Mouse (Mus musculus) kidney, adult 9 months (tissue): Measurements from ENCODE around the gene Scamp1.
"Not testable (repeated sequence)": the region's sequence is repeated elsewhere in the genome, so short reads cannot be mapped to it uniquely, and the experiment has no call there.

Source experiments
- DNase-seq: peaks from one replicate; pipeline ENCODE4 v3.0.0; 2022

Gene Scamp1

DNA sequence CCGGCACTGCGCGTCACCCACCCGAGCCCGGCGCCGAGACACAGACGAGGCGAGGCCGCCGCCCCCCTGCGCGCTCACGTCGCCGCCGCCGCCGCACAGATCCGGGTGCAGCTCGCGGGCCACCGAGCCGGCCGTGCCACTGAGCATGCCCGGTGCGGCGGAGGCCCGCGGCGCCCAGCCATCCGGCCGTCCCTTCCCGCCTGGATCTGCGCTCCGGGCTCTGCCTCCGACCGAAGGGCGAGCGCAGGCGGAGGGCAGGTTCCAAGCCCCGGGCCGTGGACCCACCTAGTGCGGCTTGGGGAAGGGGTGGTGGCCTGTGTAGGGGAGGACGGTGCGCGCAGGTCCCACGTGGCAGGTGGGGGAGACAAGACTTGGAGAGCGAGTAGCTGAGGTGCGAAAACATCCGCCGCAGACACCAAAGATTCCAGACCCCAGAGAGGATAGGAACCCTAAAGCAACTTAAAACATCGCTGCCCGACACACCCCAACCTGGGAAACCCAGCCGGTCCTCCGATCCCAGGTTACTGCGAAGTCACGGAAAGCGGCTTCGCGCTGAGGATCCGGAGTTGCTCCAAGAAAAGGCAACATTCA is at the start of gene Scamp1:
Gene Scamp1 (minus strand): TSS at position 577 of the 591 bp plus-strand sequence.
- DNase-seq = peak; percentile 92

DNA sequence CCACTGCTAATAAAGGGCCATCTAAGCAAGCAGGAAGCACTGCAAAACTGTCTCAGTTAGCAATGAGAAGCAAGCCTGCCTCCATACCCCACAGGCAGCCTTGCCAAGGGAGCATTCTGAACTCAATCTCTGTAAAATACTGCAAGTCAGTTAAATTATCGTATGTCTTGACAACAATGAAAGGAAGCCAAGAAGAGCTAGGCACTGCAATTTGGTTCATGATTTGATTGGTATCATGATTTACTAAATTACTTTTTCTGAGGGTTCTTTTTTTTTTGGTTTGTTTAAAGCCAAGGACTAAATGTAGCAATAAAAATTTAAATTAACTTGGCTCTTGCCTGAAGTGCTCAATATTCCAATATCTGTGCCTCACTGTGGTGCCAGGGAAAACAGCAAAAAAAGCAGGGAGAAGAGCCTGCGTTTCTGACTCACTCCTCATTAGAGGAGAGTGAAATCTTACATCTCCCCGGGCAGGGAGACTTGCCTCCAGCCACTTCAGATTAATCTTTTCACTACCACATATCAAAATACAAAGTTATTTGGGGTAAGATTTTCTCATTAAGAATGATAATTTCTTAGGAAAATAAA is 44.8 kb upstream of the Scamp1 start:
- no peak for DNase-seq

DNA sequence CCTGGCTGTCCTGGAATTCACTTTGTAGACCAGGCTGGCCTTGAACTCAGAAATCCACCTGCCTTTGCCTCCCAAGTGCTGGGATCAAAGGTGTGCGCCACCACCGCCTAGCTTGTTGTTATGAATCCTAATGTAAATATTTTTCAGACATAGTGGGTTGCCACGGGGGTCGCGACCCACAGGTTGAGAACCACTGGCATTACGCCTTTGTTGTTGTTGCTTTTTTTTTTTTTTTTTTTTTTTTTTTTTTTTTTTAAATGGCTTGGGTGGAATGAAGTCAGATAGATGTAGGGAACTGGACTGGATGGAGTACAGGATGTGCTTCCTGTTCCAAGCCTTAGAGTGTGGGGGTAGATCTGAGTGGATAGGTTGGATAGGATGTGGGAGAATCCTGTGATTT is 43.3 kb upstream of the Scamp1 start:
- not testable (repeated sequence) for DNase-seq

DNA sequence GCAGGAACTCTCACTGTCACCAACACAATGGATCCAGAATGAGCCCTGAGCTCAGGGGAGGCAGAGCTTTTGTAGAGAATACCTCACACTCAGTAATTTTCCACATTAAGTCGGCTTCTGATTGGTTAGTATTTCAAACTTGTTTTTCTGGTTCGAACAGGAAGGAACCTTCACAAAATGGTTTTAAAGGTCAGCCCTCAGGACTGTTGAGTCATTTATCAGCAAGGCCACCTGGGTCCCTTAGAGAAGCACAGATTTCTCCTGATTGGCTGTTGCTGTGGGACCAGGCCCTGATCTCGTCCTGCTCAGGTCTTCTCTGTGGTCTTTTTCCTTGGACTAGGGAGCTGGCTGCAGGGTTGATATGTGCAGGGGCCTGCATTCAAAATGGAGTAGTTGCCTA is 42.4 kb upstream of the Scamp1 start:
- peak; percentile 47 for DNase-seq

DNA sequence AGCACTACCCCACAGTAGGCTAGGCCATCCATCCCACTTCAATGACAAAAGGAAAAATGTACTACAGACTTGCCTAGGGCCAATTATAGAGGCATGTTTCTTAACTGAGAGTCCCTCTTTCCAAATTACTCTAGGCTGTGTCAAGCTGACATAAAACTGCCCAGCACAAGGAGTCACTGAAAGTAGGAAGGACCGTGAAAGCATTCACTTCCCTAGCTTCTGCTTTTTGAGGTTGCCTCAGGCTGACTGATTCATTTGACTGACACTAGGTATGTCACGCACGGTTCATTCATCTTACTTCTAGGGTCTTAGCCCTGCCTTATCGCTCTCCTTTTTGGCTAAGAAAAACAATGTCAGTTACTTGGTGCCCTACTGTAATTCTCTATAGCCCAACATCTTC is 36.8 kb upstream of the Scamp1 start:
- no peak for DNase-seq

DNA sequence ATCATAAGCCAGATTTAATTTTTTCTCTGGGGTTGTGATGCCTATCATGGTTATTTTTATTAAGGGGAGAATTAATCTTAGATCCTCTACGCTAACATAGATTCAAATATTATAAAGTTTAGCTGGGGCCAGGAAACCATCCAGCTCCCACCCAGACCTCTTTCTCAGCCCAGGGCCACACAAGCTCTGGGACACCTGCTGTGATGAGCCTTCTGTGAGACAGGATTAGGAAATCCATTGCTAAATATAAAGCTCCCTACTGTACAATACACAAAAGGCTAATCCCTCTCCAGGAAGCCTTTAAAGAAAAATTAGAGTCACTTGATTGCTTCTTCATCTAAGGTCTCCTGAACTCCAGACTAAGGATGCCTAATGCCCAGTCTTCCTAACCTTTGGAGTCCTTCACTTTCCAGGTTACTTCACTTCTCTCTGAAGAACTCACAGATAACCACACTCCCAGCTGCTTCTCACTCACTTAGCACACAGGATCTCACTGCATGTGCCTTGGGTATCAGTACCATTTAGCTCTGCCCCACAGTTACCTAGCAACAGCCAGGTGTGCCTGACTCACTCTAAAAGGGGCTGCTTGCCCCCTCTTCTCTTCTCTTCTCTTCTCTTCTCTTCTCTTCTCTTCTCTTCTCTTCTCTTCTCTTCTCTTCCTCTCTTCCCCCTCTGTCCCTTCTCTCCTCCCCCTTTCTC is 35.6 kb upstream of the Scamp1 start:
- no peak for DNase-seq

DNA sequence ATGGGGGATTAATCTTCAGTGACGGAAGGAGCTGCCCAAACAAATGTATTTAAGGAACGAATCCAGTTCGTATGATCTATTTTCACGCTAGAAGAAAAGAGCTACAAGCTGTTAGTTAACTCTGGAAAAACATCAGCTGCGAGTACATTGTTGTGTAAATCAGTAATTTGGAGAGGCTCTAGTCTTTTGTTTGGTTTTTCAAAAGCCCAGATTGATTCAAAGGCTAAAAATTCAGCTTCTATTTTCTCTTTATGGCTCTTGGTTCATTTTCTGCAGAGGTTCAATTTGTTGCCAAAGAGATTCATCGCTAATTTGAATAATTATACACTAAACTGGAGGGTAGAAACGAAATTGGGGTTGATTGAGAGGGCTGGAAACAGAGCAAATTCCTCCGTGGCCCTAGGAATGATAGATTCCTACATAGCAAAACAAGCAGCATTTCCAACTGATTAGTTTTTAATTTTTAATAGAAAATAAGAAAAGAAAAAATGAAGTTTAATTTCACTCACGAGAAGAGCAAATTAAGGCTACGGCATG is 31.4 kb upstream of the Scamp1 start:
- DNase-seq = no peak

DNA sequence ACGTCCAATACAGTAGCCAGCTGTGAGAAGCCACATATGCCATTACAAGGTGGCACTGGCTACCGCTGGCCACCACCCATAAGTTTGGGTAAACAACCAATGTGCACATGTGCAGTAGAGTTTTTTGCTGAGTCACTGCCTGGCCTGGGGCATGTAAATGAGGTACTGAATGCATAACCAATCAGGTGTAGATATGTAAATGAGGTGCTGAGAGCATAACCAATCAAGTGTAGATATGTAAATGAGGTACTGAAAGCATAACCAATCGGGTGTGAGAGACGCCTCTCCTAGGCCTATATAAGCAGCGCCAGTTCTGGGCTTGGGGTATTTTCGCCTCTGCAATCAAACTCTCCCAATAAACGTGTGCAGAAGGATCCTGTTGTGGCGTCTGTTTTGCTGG is 27.2 kb upstream of the Scamp1 start:
- not testable (repeated sequence) for DNase-seq

DNA sequence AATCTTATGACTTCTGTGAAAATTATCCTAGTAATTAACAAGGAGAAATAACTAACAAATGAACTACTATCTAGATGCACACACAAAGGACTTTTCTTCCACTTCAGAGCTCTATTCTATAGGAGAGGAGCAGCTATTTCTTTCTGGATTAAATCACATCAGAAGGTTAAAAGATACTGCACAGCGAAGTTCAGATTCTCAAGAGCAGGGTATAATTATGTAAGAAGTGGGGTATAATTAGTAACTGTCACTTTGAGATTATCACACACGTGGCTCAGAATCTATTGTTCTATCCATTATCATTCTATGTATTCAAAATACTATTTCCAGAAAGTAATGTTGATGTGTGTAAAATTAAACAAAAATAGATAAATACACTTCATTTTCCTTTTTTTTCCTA is 22.6 kb upstream of the Scamp1 start:
- no peak for DNase-seq

DNA sequence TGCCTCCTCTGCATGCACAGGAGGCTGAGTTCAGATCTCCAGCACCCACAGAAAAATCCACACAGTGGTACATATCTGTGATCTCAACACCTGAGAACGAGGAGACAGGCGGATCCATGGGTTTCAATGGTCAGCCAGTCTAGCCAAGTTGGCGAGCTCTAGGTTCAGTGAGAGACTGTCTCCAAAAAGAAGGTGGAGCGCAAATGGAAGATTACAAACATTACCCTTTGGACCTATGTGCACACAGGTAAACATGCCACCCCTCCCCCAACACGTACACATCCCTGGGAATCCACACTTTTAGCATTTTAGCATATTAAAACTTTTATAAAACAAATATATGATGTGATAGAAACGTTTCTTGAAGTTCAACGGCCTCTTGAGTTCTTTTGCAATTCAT is 21.9 kb upstream of the Scamp1 start:
- no peak for DNase-seq

DNA sequence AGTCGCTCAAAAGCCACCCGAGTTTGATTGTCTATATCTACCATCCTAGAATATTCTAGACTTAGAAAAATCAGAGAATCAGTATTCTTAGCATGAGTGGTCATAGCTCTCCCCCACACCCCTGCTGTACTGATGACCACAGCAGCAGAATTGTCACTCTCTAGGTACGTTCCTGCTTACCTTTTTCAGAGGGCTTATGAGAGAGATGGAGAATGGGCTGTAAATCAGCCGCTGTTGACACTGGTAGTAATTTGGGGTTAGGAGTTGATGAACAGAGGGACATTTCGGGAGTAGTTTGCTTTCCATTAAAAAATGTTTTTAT is 21.3 kb upstream of the Scamp1 start:
- no peak for DNase-seq

DNA sequence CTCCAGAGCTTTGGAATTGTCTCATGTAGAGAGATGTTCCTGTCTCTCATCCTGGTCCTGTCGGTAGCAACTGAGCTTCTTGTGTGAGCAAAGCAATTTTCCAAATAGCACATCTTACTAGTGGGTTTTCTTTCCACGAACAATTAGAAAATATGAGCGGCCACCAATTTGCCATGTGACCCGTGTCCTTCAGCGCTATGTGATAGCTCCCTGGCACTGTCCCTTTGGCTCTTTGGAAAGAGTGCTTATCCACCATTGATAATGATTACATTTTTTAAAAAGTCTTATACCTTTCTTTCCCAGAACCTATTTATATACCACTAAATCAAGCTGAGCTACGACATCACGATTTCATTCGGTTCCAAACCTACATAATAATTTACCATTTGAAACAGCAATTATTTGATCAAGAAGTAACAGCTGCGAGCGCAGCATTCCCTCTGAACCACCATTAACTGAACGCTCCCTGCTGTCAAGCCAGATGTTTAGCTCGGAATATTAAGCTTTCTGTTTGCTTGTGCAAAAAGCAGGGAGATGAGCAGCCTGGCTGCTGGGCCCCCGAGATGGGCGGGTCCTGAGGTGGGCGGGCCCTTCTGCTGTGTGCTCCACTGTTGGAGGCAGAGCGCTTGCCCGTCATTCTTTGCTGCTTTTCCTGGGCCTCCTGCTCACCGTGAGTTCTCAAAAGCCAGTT is 20.8 kb upstream of the Scamp1 start:
- no peak for DNase-seq

DNA sequence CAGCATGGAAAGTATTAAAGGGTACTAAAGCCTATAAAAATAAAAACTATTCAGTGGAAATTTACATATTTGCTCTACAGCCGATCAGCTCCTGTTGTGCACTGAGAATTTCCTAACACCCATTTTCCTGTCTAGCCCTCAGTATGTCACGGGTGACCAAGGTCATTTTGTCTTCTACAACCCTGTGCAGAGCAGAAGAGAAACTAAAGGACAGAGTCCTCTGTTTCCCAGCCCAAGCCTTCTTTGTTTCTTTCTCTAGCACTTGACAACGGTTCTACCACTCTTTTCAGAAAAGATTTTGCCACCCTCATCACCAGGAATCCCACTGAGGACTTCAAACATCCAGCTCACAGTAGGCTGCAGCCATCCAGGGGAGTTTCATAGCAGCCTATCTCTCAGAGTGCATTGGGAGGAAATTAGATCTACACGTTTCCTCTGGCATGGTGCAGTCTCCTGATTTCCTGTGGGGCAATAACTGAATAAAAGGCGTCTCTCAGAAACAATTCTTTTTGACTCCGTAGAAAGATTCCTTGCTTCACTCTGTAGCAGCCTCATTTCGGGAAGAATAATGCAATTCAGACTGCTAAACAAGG is 15.4 kb upstream of the Scamp1 start:
- DNase-seq = no peak

DNA sequence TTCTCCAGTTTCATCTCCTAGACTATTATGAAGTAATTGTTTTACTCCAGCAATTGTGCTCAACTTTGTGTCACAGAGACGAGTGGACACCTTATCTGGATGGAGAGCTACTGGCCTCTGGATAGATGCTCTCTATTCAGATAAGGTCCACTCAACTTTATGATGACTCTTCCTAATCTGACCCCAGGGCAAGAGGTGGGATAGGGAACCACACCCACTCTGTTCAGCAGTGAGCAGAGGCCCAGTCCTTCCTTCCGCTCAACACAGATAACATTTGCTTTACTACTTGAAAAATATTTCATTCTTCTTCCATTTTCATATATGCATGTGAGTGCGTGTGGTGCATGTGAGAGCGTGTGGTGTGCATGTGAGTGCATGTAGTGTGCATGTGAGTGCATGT is 14.6 kb upstream of the Scamp1 start:
- no peak for DNase-seq

DNA sequence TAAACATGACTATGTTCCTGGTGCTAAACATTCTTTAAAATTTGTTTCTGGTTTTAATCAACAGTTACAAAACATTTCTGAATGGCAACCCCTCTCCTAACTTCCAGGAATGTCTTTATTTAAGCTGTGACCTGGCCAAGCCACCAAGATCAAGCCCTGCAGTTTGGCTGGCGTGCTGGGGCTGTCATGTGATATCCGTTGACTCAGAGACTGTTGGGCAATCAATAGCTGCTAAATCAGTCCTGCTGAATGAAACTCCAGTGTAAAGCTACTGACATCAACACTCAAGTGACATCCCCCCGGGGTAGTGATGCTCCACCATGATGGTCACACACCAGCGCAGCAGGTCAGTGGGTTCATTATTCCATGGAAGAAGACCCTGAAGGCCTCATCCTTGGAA is 12.7 kb upstream of the Scamp1 start:
- no peak for DNase-seq

DNA sequence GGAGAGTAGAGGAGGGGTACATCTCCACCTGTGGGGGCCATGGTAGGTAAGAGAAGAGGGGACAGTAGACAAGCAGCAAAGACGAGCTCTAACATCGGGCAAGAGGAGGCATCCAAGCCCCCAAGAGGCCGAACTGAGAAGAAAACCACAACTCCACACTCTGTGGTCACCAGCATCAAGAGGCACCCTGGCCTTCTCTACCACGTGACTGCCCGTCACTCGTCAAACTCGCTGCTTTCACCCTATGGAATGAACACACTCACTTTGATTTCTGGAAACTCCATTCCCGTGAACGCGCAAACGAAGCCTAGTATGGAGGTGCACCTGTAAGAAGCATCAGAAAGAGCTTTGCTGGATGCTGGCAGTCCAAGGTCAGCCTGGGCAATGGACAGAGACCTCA is 10.7 kb upstream of the Scamp1 start:
- no peak for DNase-seq

DNA sequence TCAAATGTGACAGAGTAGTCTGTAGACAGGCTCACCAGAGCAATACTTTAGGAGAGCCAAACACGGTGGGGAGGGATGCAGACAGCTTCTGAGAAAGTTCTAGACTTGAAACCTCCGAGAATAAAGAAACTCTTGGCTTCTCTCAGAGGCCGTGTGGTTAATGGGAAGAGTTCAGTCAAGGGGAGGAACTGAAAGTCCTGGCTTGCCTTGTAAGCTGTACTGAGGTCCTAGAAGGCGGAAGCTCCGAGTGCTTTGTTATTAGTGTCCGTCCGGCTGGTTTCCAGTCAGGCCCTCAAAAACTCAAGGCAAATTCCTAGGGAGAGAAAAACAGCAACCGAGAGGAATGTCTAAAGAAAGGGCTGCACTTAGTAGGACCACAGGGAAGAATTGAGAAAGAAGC is 10.3 kb upstream of the Scamp1 start:
- DNase-seq = no peak

DNA sequence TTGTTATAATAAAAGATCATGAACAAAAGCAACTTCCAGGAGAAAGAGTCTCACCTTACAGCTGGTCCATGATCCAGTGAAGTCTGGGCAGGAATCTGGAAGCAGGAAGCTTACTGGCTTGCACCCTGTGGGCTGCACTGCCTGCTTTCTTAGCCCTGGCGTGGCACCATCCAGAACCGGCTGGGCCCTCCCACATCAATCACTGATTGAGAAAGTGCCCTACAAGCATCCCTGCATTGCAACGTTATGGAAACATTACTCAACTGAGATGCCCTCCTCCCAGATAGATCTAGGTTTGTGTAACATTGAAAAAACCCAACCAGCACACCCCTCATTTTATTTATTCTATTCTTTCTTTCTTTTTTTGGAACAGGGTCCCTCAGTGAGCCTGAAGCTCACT is 9.2 kb upstream of the Scamp1 start:
- no peak for DNase-seq

DNA sequence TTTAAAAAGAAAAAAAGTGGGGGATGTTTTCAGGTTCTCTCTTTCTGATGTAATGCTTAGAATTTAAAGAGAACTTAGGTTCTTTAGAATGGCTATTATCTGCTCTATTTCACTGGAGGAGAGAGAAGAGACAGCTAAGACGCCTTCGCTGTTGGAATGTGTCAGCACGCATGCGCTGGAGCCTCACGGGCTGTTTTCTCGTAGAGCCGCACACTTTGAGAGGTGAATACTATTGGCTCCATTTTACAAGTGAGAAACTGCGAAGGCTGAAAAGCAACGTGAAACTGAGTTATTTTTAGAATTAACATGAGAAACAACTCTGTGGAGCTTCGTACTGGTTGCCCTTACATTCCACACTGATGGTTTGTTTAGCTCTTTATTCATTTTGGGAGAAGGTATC is 8.3 kb upstream of the Scamp1 start:
- no peak for DNase-seq

DNA sequence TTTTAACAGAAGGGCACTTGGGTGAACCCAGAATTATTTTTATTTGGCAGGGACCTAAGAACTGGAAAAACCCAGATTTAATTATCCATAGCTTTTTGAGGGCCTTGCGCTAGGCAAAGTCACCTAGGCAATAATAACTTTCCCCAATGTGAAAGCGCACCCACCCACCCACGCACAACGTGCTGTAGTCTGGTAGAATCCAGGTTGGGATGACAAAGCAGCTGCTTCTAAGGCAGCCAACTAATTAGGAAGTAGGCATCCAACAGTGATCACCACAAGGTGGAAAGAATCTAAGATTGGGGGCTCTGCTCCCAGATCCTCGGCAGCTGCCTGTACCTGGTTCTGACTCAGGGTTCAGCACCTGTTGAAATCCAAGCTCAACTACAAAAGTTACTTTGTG is 538 bp upstream of the Scamp1 start:
- no peak for DNase-seq

DNA sequence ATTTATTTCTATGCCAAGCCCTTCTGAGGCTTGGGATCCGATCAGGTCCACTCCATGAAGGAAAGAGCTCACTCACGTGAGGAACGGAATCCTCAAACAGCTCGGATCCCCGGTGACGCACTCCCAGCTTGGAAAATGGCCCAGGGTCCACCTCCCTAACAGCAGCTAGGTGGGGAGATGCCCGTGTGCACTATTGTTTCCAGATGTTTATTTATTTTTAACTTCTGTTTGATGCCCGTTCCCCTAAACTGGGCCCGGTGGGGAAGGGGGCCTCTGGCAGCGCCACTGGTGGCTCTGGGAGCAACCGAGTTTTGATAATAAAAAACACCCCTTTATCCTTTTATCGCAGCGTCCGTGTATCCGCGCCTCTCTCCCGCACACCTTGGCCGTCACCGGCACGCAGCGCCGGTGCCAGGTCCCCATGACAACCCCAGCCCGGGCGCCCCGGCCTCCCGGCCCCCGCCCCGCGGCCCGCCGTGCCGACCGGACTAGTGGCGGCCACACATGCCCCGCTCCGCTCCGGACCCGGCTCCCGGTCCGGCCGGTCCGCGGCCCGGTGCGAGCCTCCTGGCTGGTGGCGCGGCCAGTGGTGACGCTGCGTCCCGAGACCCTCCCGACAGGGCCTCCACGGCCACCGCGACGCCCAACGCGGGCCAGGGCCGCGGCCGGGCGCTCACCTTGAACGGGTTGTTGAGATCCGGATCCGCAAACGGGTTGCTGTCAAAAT is 951 bp downstream of the Scamp1 start:
- peak; percentile 50 for DNase-seq

DNA sequence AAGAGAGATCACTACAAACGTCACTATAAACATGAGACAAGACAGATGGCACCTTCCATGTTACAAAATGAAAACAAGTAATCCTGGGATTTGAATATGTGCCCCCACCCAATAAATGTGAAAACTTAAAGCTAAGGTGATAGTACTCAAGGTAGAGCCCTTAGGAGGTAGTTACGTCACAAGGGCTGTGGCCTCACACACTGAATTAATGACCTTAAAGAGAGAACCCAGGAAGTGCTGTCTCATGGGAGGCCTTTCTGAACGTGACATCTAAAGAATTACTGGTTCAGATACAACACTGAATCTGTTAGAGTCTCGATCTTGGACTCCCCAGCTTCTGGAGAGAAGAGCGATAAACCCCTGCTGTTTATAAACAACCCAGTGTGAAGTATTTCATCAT is 6.2 kb downstream of the Scamp1 start:
- DNase-seq = no peak

DNA sequence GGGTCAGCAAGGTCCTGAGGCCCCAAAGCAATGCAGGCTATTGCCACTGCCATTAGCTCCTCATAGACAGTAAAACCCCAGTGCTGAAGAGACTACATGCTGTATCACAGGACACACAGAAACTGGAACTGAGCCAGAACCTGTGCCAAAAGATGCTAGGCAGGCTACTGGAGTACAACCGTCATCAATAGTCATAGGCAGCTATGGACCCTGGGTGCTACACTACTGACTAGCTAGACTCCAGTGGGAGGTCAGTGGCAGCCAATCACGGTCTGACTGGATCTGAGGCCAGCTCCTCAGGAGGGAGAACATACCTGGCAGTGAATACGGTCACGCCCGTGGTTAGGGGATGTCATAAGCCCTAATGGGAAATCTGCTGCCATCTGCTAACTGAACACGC is 14.4 kb downstream of the Scamp1 start:
- DNase-seq = no peak
